Mouse (Mus musculus) bone marrow, adult 2 months (tissue): Measurements from ENCODE around the gene Mrpl33. TPM values are rescaled to one million over a fixed set of nuclear protein-coding genes. Genes with fewer than 3 reads are reported as not detected.
"Not testable (repeated sequence)": the region's sequence is repeated elsewhere in the genome, so short reads cannot be mapped to it uniquely, and the experiment has no call there.

Experiments used
- H3K27ac ChIP-seq: fragments of 200-500 bp; 2 replicates; pipeline ENCODE4 v1.5.1; 2012; ENCODE audit warnings: low read depth, mild to moderate bottlenecking, control low read depth, inconsistent platforms, low read length; ENCODE audit not compliant: control insufficient read depth, poor library complexity, insufficient read depth
- H3K4me1 ChIP-seq: fragments of 200-500 bp; 2 replicates; pipeline ENCODE4 v1.6.1; 2011; ENCODE audit warnings: low read length; ENCODE audit not compliant: control insufficient read depth, insufficient read depth
- H3K4me3 ChIP-seq: fragments of 200-500 bp; replicated peaks from 2 replicates; pipeline ENCODE3; 2011; ENCODE audit warnings: mild to moderate bottlenecking, low read depth, low read length, control low read depth; ENCODE audit not compliant: control insufficient read depth
- CTCF ChIP-seq: fragments of 200-500 bp; IDR thresholded peaks from 2 replicates; pipeline ENCODE4 v1.5.1; 2011; ENCODE audit warnings: low read length, control low read depth; ENCODE audit not compliant: control insufficient read depth, insufficient read depth
- POLR2A ChIP-seq: fragments of 200-500 bp; IDR thresholded peaks from 2 replicates; pipeline ENCODE4 v1.6.1; 2011; ENCODE audit warnings: low read depth, mild to moderate bottlenecking, control low read depth, low read length, borderline replicate concordance; ENCODE audit not compliant: control insufficient read depth
- WGBS: fragments of 180-500 bp; shearing (Covaris S2); methylation state at CpG from one replicate; pipeline ENCODE4 v1.1.7; 2018; 5-methylcytosine and 5-hydroxymethylcytosine counted together
- polyA plus RNA-seq: library from polyadenylated mRNA; stranded (reverse); fragments of >200 nt; gene quantifications from 2 replicates; pipeline ENCODE4 v1.2.4, GENCODE M21; 2011; ENCODE audit warnings: low replicate concordance; ENCODE audit not compliant: missing spikeins, insufficient read depth, insufficient read length

The Mrpl33 gene
- polyA plus RNA-seq, 1 experiment, result 162 TPM

GRCm38 (mm10) chr5:31588016-31588415 lies 8.7 kb upstream of the Mrpl33 start:
- WGBS, result 77% methylated on average over 2 of the region's 2 CpGs
- H3K27ac ChIP-seq, result no peak overlapping the region

GRCm38 (mm10) chr5:31588672-31589071 lies 8.1 kb upstream of the Mrpl33 start:
- not testable (repeated sequence) for H3K4me3 ChIP-seq, H3K27ac ChIP-seq, H3K4me1 ChIP-seq
- 80% methylated on average over 8 of the region's 8 CpGs for WGBS
- TF ChIP-seq CTCF, result peak; percentile 30; the same call in 1 of the 2 replicates

More at GRCm38 (mm10) chr5:31588016-31588415, 8.7 kb upstream of the Mrpl33 start:
- no peak overlapping the region for H3K4me3 ChIP-seq
- TF ChIP-seq CTCF, result no peak
- no peak for TF ChIP-seq POLR2A
- no peaks in the 10 kb centered on the region for H3K4me1 ChIP-seq

GRCm38 (mm10) chr5:31589711-31590319 lies 6.9 kb upstream of the Mrpl33 start:
- H3K27ac ChIP-seq, result no peak overlapping the region
- 88% methylated on average over 14 of the region's 14 CpGs for WGBS
- H3K4me1 ChIP-seq, result no peaks in the 10 kb centered on the region
- H3K4me3 ChIP-seq, result no peak overlapping the region
- TF ChIP-seq CTCF (no peak), POLR2A (no peak)

GRCm38 (mm10) chr5:31591122-31591521 lies 5.6 kb upstream of the Mrpl33 start:
- no peaks in the 10 kb centered on the region for H3K4me1 ChIP-seq
- H3K27ac ChIP-seq, result no peak overlapping the region
- no peak overlapping the region for H3K4me3 ChIP-seq
- 92% methylated on average over 7 of the region's 7 CpGs for WGBS
- TF ChIP-seq CTCF (no peak), POLR2A (no peak)

GRCm38 (mm10) chr5:31595868-31596267 lies 867 bp upstream of the Mrpl33 start:
- Histone ChIP-seq H3K4me3 (no peak overlapping the region), H3K4me1 (no peaks in the 10 kb centered on the region; the same call in 1 of the 2 replicates), H3K27ac (no peak overlapping the region)
- 67% methylated on average over 4 of the region's 4 CpGs for WGBS
- TF ChIP-seq CTCF, result no peak
- TF ChIP-seq POLR2A, result no peak

- TF ChIP-seq POLR2A, result no peak
- no peak for TF ChIP-seq CTCF
- 71% methylated on average over 6 of the region's 6 CpGs for WGBS
- Histone ChIP-seq H3K4me1 (peaks cover 2% of the 10 kb centered on the region; the same call in 1 of the 2 replicates), H3K4me3 (peak overlapping the region; percentile 52), H3K27ac (no peak overlapping the region; the same call in 1 of the 2 replicates)
Measured at GRCm38 (mm10) chr5:31597430-31597944, 752 bp downstream of the Mrpl33 start.

- Histone ChIP-seq H3K4me3 (no peak overlapping the region), H3K27ac (no peak overlapping the region), H3K4me1 (peaks cover 2% of the 10 kb centered on the region; the same call in 1 of the 2 replicates)
- TF ChIP-seq POLR2A, result no peak
- no peak for TF ChIP-seq CTCF
- WGBS, result 82% methylated on average over 7 of the region's 7 CpGs
Measured at GRCm38 (mm10) chr5:31598121-31598520, 1.4 kb downstream of the Mrpl33 start.

GRCm38 (mm10) chr5:31598579-31598978 lies 1.8 kb downstream of the Mrpl33 start:
- TF ChIP-seq CTCF, result peak; percentile 53; the same call in 1 of the 2 replicates
- no peak for TF ChIP-seq POLR2A
- H3K4me3 ChIP-seq, result no peak overlapping the region
- WGBS, result 71% methylated on average over 4 of the region's 4 CpGs
- no peak overlapping the region for H3K27ac ChIP-seq
- peaks cover 2% of the 10 kb centered on the region; the same call in 1 of the 2 replicates for H3K4me1 ChIP-seq

GRCm38 (mm10) chr5:31599161-31599560 lies 2.4 kb downstream of the Mrpl33 start:
- Histone ChIP-seq H3K4me3 (no peak overlapping the region), H3K4me1 (peaks cover 2% of the 10 kb centered on the region; the same call in 1 of the 2 replicates), H3K27ac (peak overlapping the region; percentile 26; the same call in 1 of the 2 replicates)
- WGBS, result 67% methylated on average over 2 of the region's 2 CpGs
- TF ChIP-seq POLR2A (no peak), CTCF (peak; percentile 72)
